Mouse (Mus musculus) hindbrain, embryonic 16.5 days (tissue): ENCODE measurements around the gene Lpar1. TPM values are rescaled to one million over a fixed set of nuclear protein-coding genes. Genes with fewer than 3 reads are reported as not detected.
"Not testable (repeated sequence)": the region's sequence is repeated elsewhere in the genome, so short reads cannot be mapped to it uniquely, and the experiment has no call there.

Experiments
- ATAC-seq: fragments of 200-750 bp; cut with Nextera tagmentation; 2 replicates; pipeline ENCODE4 v1.8.0; 2017; ENCODE audit warnings: moderate TSS enrichment, moderate library complexity
- H3K27ac ChIP-seq: fragments of 300-500 bp; sonication (generic); 2 replicates; pipeline ENCODE4 v1.5.1; 2014; ENCODE audit warnings: low read depth, mild to moderate bottlenecking, control low read depth, low read length, moderate library complexity
- H3K27me3 ChIP-seq: fragments of 300-500 bp; sonication (generic); replicated peaks from 2 replicates; pipeline ENCODE4 v1.6.1; 2014; ENCODE audit warnings: low read length; ENCODE audit not compliant: control insufficient read depth, insufficient read depth
- H3K36me3 ChIP-seq: fragments of 300-500 bp; sonication (generic); 2 replicates; pipeline ENCODE4 v1.6.1; 2014; ENCODE audit warnings: mild to moderate bottlenecking, low read length, moderate library complexity, mixed read lengths; ENCODE audit not compliant: control insufficient read depth, insufficient read depth
- H3K4me1 ChIP-seq: fragments of 300-500 bp; sonication (generic); 2 replicates; pipeline ENCODE4 v1.6.1; 2014; ENCODE audit warnings: low read depth, low read length; ENCODE audit not compliant: control insufficient read depth, insufficient read depth
- H3K4me2 ChIP-seq: fragments of 300-500 bp; sonication (generic); 2 replicates; pipeline ENCODE4 v1.6.1; 2014; ENCODE audit warnings: mild to moderate bottlenecking, low read length, control low read depth, moderate library complexity
- H3K4me3 ChIP-seq: fragments of 300-500 bp; sonication (generic); 2 replicates; pipeline ENCODE4 v1.5.1; 2014; ENCODE audit warnings: mild to moderate bottlenecking, low read length, control low read depth, moderate library complexity
- H3K9ac ChIP-seq: fragments of 300-500 bp; sonication (generic); 2 replicates; pipeline ENCODE4 v1.6.1; 2014; ENCODE audit warnings: low read depth, mild to moderate bottlenecking, control low read depth, low read length, moderate library complexity
- H3K9me3 ChIP-seq: fragments of 300-500 bp; sonication (generic); 2 replicates; pipeline ENCODE4 v1.6.1; 2014; ENCODE audit warnings: mild to moderate bottlenecking, low read length, moderate library complexity; ENCODE audit not compliant: control insufficient read depth
- WGBS: fragments of 180-500 bp; shearing (Covaris S2); extraction: QIAGEN DNeasy Blood & Tissue Kit; methylation state at CpG from one replicate; pipeline ENCODE4 v1.1.7; 2014; 5-methylcytosine and 5-hydroxymethylcytosine counted together
- polyA plus RNA-seq: library from polyadenylated mRNA; unstranded; fragments of >200 nt; fragmentation: Nextera tagmentation; extraction: Ambion mirVana; gene quantifications from 2 replicates; pipeline ENCODE4 v1.2.1, GENCODE M21; 2015

Gene Lpar1
- polyA plus RNA-seq, 1 experiment from 2014 or later, result 20.9 TPM

DNA sequence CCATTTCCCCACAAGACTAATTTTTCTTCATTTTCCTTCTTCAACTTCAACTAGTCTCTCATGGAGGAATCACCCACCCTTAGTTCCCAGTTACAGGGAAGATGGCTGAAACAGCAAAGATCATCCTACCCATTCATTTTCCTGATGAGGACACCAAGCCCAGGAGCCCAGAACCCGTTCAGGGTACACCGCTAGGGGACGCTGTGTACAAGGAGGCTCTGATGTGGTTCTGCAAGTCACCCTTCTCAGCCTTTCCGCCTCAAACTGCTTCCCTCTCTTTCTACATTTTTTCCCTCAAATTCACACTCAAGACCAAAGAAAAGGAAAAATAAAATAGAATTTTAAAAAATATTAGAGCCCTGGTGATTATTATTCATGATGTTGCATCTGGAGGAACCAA lies 1.9 kb downstream of the Lpar1 start:
- H3K9me3 ChIP-seq, result no peaks in the 10 kb centered on the region

GRCm38 (mm10) chr4:58547725-58548124 lies 6.0 kb downstream of the Lpar1 start:
- no peak overlapping the region for H3K4me2 ChIP-seq
- 74% methylated on average over 9 of the region's 9 CpGs for WGBS
- no peak overlapping the region for H3K27ac ChIP-seq
- H3K4me3 ChIP-seq, result no peak overlapping the region
- H3K27me3 ChIP-seq, result 0 out of 2 replicates have a peak, but pooled peaks cover 2% of the 10 kb centered on the region
- no peaks in the 10 kb centered on the region for H3K9me3 ChIP-seq
- no peak for ATAC-seq
- no peak overlapping the region for H3K9ac ChIP-seq
- no peaks in the 10 kb centered on the region; the same call in 1 of the 2 replicates for H3K4me1 ChIP-seq
- H3K36me3 ChIP-seq, result no peaks in the 10 kb centered on the region

More for the DNA sequence above, 1.9 kb downstream of the Lpar1 start:
- Histone ChIP-seq H3K4me3 (peak overlapping the region; percentile 66), H3K36me3 (no peaks in the 10 kb centered on the region), H3K27me3 (0 out of 2 replicates have a peak, but pooled peaks cover 2% of the 10 kb centered on the region), H3K4me1 (peaks cover 7% of the 10 kb centered on the region), H3K4me2 (peak overlapping the region; percentile 89), H3K27ac (no peak overlapping the region), H3K9ac (no peak overlapping the region)
- no peak for ATAC-seq
- 5% methylated on average over 4 of the region's 4 CpGs for WGBS

- no peak overlapping the region for H3K9ac ChIP-seq
- no peaks in the 10 kb centered on the region for H3K36me3 ChIP-seq
- no peaks in the 10 kb centered on the region for H3K9me3 ChIP-seq
- 67% methylated on average over 4 of the region's 4 CpGs for WGBS
- H3K4me3 ChIP-seq, result no peak overlapping the region
- no peak for ATAC-seq
- 0 out of 2 replicates have a peak, but pooled peaks cover 2% of the 10 kb centered on the region for H3K27me3 ChIP-seq
- H3K4me2 ChIP-seq, result no peak overlapping the region
- H3K27ac ChIP-seq, result no peak overlapping the region
- H3K4me1 ChIP-seq, result no peaks in the 10 kb centered on the region; the same call in 1 of the 2 replicates
These were observed 6.5 kb downstream of the Lpar1 start for GRCm38 (mm10) chr4:58547273-58547565.

GRCm38 (mm10) chr4:58546441-58547272 lies 7.0 kb downstream of the Lpar1 start:
- H3K9ac ChIP-seq, result no peak overlapping the region
- no peak overlapping the region for H3K27ac ChIP-seq
- no peaks in the 10 kb centered on the region for H3K9me3 ChIP-seq
- no peak overlapping the region for H3K4me2 ChIP-seq
- H3K4me1 ChIP-seq, result no peaks in the 10 kb centered on the region
- no peak overlapping the region for H3K4me3 ChIP-seq
- no peak for ATAC-seq
- 0 out of 2 replicates have a peak, but pooled peaks cover 2% of the 10 kb centered on the region for H3K27me3 ChIP-seq
- WGBS, result 47% methylated on average over 11 of the region's 11 CpGs
- H3K36me3 ChIP-seq, result no peaks in the 10 kb centered on the region

DNA sequence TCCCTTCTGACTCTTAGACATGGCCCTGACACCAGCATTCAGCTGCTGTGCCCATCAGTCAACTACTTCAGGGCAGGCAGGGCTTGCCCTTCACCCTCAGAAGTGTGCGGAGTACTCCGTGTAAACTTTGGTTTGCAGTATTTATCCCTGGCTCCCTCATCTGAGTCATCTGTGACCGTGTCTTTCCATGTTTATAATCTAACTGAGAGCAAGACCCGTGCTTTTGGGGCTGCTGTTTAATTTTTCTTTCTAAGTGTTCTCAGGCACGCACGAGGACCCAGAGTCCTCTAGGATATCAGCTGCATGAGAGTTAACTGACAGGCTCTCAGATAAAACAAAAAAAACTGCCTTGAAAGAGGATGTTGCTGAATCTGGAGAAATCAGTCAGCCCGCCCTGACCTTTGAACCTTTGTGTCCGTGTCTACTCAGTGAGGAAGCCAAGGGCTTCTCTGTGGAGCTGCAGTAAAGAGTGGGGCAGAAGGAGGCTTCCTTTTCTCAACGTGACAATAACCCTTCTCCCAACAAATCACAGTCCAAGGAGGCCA lies 7.7 kb downstream of the Lpar1 start:
- no peak overlapping the region for H3K4me3 ChIP-seq
- H3K9me3 ChIP-seq, result no peaks in the 10 kb centered on the region
- 39% methylated on average over 9 of the region's 9 CpGs for WGBS
- no peaks in the 10 kb centered on the region for H3K4me1 ChIP-seq
- no peak overlapping the region for H3K27ac ChIP-seq
- no peak overlapping the region for H3K9ac ChIP-seq
- H3K36me3 ChIP-seq, result no peaks in the 10 kb centered on the region
- ATAC-seq, result no peak
- no peaks in the 10 kb centered on the region for H3K27me3 ChIP-seq
- H3K4me2 ChIP-seq, result no peak overlapping the region

DNA sequence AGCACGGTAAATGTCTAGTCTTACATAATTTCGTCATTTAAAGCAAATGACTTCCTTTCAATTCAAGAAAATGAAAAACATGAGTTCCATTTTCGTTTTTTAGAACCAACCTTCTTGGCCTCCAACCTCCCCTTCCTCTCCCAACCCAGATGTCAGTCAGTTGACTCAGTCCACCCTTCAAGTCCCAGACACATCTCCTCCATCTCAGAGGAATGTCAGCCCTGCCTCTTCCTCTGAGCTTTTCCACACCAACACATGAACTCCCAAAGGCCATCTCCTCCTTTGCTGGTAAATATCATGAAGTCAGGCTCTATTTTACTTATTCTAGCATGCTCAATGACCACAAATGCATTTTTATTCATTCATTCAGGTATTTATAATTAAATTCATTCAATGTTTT lies 10.5 kb downstream of the Lpar1 start:
- WGBS, result 91% methylated on average over 3 of the region's 3 CpGs
- Histone ChIP-seq H3K27ac (no peak overlapping the region), H3K9ac (no peak overlapping the region), H3K4me2 (no peak overlapping the region), H3K9me3 (no peaks in the 10 kb centered on the region), H3K4me1 (no peaks in the 10 kb centered on the region), H3K4me3 (no peak overlapping the region), H3K36me3 (no peaks in the 10 kb centered on the region), H3K27me3 (no peaks in the 10 kb centered on the region)
- ATAC-seq, result no peak

DNA sequence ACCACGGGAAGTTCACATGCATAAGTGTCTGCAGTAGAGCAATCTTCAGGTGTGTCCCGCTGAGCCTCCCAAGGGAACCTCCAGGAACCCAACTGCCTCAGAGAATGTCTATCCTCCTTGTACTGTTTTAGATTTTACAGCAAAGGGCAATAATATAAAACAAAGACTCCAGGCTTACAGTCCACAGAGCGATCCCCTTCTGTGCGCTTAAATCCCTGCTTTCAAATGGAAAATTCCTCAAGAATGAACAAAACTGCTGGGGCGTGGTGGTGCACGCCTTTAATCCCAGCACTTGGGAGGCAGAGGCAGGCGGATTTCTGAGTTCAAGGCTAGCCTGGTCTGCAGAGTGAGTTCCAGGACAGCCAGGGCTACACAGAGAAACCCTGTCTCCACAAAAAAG lies 11.0 kb downstream of the Lpar1 start:
- H3K27ac ChIP-seq, H3K9ac ChIP-seq, H3K4me1 ChIP-seq, H3K9me3 ChIP-seq, ATAC-seq, H3K4me3 ChIP-seq, H3K4me2 ChIP-seq, H3K27me3 ChIP-seq, H3K36me3 ChIP-seq: not testable (repeated sequence)
- WGBS, result 95% methylated on average over 7 of the region's 7 CpGs

DNA sequence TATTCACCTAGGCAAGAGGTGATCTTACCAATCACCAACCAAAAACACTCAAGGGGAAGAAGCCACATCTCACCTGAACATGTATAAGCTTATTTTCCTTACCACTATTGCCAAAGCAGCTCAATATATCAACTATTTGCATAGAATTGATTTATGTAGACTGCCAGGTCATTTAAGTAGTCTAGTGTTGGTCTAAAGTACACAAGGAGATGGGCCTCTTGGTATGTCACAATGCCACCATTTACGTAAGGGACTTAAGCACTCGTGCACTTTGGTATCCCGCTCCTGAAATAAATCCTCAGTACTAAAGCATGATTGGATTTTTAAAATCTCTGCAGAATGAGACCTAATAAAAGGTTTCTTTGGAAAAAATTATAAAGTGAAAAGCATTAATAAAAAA lies 12.9 kb downstream of the Lpar1 start:
- H3K9me3 ChIP-seq, result no peaks in the 10 kb centered on the region
- H3K4me3 ChIP-seq, result no peak overlapping the region
- H3K36me3 ChIP-seq, result no peaks in the 10 kb centered on the region
- no peak overlapping the region for H3K4me2 ChIP-seq
- no peak overlapping the region for H3K27ac ChIP-seq
- ATAC-seq, result no peak
- no peak overlapping the region for H3K9ac ChIP-seq
- H3K27me3 ChIP-seq, result no peaks in the 10 kb centered on the region
- H3K4me1 ChIP-seq, result no peaks in the 10 kb centered on the region
- WGBS, result 94% methylated on average over 3 of the region's 3 CpGs

- ATAC-seq, result no peak
- Histone ChIP-seq H3K9me3 (no peaks in the 10 kb centered on the region), H3K4me1 (no peaks in the 10 kb centered on the region), H3K36me3 (no peaks in the 10 kb centered on the region), H3K4me3 (no peak overlapping the region), H3K4me2 (no peak overlapping the region), H3K27me3 (no peaks in the 10 kb centered on the region), H3K9ac (no peak overlapping the region), H3K27ac (no peak overlapping the region)
- 93% methylated on average over 8 of the region's 8 CpGs for WGBS
These were observed 13.3 kb downstream of the Lpar1 start for GRCm38 (mm10) chr4:58540385-58540784.
